Mouse (Mus musculus): ENCODE measurements around the gene Olfr459. TPM values are rescaled to one million over a fixed set of nuclear protein-coding genes. Genes with fewer than 3 reads are reported as not detected.

Olfr459 gene
- polyA plus RNA-seq, 1 experiment from 2014 or later: not detected

GRCm38 (mm10) chr6:41761702-41762369 lies 13.1 kb downstream of the Olfr459 start:
- no peak overlapping the region for H3K27ac ChIP-seq (ENCODE audit: low read length)
- H3K4me3 ChIP-seq (ENCODE audit: low read depth, low read length): no peak overlapping the region
- no peak overlapping the region for H3K9ac ChIP-seq (replicated peaks; ENCODE audit: low read depth)
- no peaks in the 10 kb centered on the region for H3K36me3 ChIP-seq (ENCODE audit: insufficient read depth, low read length)
- ATAC-seq: peak; percentile 41; the same call in 1 of the 2 replicates
- H3K27me3 ChIP-seq (replicated peaks; ENCODE audit: insufficient read depth, low read length): no peaks in the 10 kb centered on the region
- 3% methylated on average over 1 of the region's 1 CpGs for WGBS
- H3K9me3 ChIP-seq (ENCODE audit: low read length): no peaks in the 10 kb centered on the region
- peak; percentile 77 for DNase-seq (ENCODE audit: low spot score)
- TF ChIP-seq EP300 (IDR thresholded peaks at IDR 0.05) (no peak), CTCF (IDR thresholded peaks at IDR 0.05) (peak; percentile 90)
- no peaks in the 10 kb centered on the region for H3K4me1 ChIP-seq (ENCODE audit: insufficient read depth, low read depth, low read length)
- no peak overlapping the region for H3K4me2 ChIP-seq (replicated peaks; ENCODE audit: low read depth, low read length)

GRCm38 (mm10) chr6:41759618-41760017 lies 15.4 kb downstream of the Olfr459 start:
- no peak for DNase-seq (ENCODE audit: low spot score)
- TF ChIP-seq CTCF (IDR thresholded peaks at IDR 0.05) (no peak), EP300 (IDR thresholded peaks at IDR 0.05) (no peak)
- no peak overlapping the region for H3K27ac ChIP-seq (ENCODE audit: low read length)
- H3K4me3 ChIP-seq (ENCODE audit: low read depth, low read length): no peak overlapping the region
- no peaks in the 10 kb centered on the region for H3K9me3 ChIP-seq (ENCODE audit: low read length)
- no peaks in the 10 kb centered on the region for H3K4me1 ChIP-seq (ENCODE audit: insufficient read depth, low read depth, low read length)
- no peaks in the 10 kb centered on the region for H3K27me3 ChIP-seq (replicated peaks; ENCODE audit: insufficient read depth, low read length)
- H3K4me2 ChIP-seq (replicated peaks; ENCODE audit: low read depth, low read length): no peak overlapping the region
- no peaks in the 10 kb centered on the region for H3K36me3 ChIP-seq (ENCODE audit: insufficient read depth, low read length)
- 83% methylated on average over 2 of the region's 2 CpGs for WGBS
- ATAC-seq: no peak
- H3K9ac ChIP-seq (replicated peaks; ENCODE audit: low read depth): no peak overlapping the region

GRCm38 (mm10) chr6:41758421-41758820 lies 16.6 kb downstream of the Olfr459 start:
- H3K27ac ChIP-seq (ENCODE audit: low read length): no peak overlapping the region
- H3K36me3 ChIP-seq (ENCODE audit: insufficient read depth, low read length): no peaks in the 10 kb centered on the region
- no peaks in the 10 kb centered on the region for H3K9me3 ChIP-seq (ENCODE audit: low read length)
- no peak overlapping the region for H3K9ac ChIP-seq (replicated peaks; ENCODE audit: low read depth)
- WGBS: 48% methylated on average over 1 of the region's 1 CpGs
- H3K4me2 ChIP-seq (replicated peaks; ENCODE audit: low read depth, low read length): no peak overlapping the region
- ATAC-seq (no peak), DNase-seq (ENCODE audit: low spot score) (no peak)
- H3K4me3 ChIP-seq (ENCODE audit: low read depth, low read length): no peak overlapping the region
- TF ChIP-seq CTCF (IDR thresholded peaks at IDR 0.05) (no peak), EP300 (IDR thresholded peaks at IDR 0.05) (no peak)
- H3K27me3 ChIP-seq (replicated peaks; ENCODE audit: insufficient read depth, low read length): no peaks in the 10 kb centered on the region
- H3K4me1 ChIP-seq (ENCODE audit: insufficient read depth, low read depth, low read length): no peaks in the 10 kb centered on the region

GRCm38 (mm10) chr6:41757199-41757598 lies 17.8 kb downstream of the Olfr459 start:
- ATAC-seq (no peak), DNase-seq (ENCODE audit: low spot score) (no peak)
- no peak overlapping the region for H3K9ac ChIP-seq (replicated peaks; ENCODE audit: low read depth)
- no peak overlapping the region for H3K27ac ChIP-seq (ENCODE audit: low read length)
- no peak overlapping the region for H3K4me3 ChIP-seq (ENCODE audit: low read depth, low read length)
- H3K4me1 ChIP-seq (ENCODE audit: insufficient read depth, low read depth, low read length): no peaks in the 10 kb centered on the region
- H3K9me3 ChIP-seq (ENCODE audit: low read length): no peaks in the 10 kb centered on the region
- TF ChIP-seq CTCF (IDR thresholded peaks at IDR 0.05) (no peak), EP300 (IDR thresholded peaks at IDR 0.05) (no peak)
- 64% methylated on average over 3 of the region's 3 CpGs for WGBS
- no peaks in the 10 kb centered on the region for H3K36me3 ChIP-seq (ENCODE audit: insufficient read depth, low read length)
- no peaks in the 10 kb centered on the region for H3K27me3 ChIP-seq (replicated peaks; ENCODE audit: insufficient read depth, low read length)
- H3K4me2 ChIP-seq (replicated peaks; ENCODE audit: low read depth, low read length): no peak overlapping the region

- TF ChIP-seq EP300 (IDR thresholded peaks at IDR 0.05) (no peak), CTCF (IDR thresholded peaks at IDR 0.05) (no peak)
- no peaks in the 10 kb centered on the region for H3K27me3 ChIP-seq (replicated peaks; ENCODE audit: insufficient read depth, low read length)
- no peak overlapping the region for H3K4me2 ChIP-seq (replicated peaks; ENCODE audit: low read depth, low read length)
- WGBS: 58% methylated on average over 6 of the region's 6 CpGs
- DNase-seq (ENCODE audit: low spot score): no peak
- H3K4me1 ChIP-seq (ENCODE audit: insufficient read depth, low read depth, low read length): no peaks in the 10 kb centered on the region
- no peak overlapping the region for H3K27ac ChIP-seq (ENCODE audit: low read length)
- no peaks in the 10 kb centered on the region for H3K36me3 ChIP-seq (ENCODE audit: insufficient read depth, low read length)
- no peak for ATAC-seq
- H3K9ac ChIP-seq (replicated peaks; ENCODE audit: low read depth): no peak overlapping the region
- H3K4me3 ChIP-seq (ENCODE audit: low read depth, low read length): no peak overlapping the region
- H3K9me3 ChIP-seq (ENCODE audit: low read length): no peaks in the 10 kb centered on the region
Measured at GRCm38 (mm10) chr6:41754626-41755025, 20.4 kb downstream of the Olfr459 start.

- no peaks in the 10 kb centered on the region for H3K4me1 ChIP-seq (ENCODE audit: insufficient read depth, low read depth, low read length)
- no peak overlapping the region for H3K27ac ChIP-seq (ENCODE audit: low read length)
- no peaks in the 10 kb centered on the region for H3K27me3 ChIP-seq (replicated peaks; ENCODE audit: insufficient read depth, low read length)
- H3K4me3 ChIP-seq (ENCODE audit: low read depth, low read length): no peak overlapping the region
- no peaks in the 10 kb centered on the region for H3K36me3 ChIP-seq (ENCODE audit: insufficient read depth, low read length)
- H3K9ac ChIP-seq (replicated peaks; ENCODE audit: low read depth): no peak overlapping the region
- ATAC-seq (no peak), DNase-seq (ENCODE audit: low spot score) (no peak)
- H3K9me3 ChIP-seq (ENCODE audit: low read length): no peaks in the 10 kb centered on the region
- H3K4me2 ChIP-seq (replicated peaks; ENCODE audit: low read depth, low read length): no peak overlapping the region
- TF ChIP-seq CTCF (IDR thresholded peaks at IDR 0.05) (no peak), EP300 (IDR thresholded peaks at IDR 0.05) (no peak)
- 53% methylated on average over 5 of the region's 5 CpGs for WGBS
Measured at GRCm38 (mm10) chr6:41744664-41745392, 30.1 kb downstream of the Olfr459 start.
